Mouse (Mus musculus) 3134 (cell line): ENCODE measurements at regions not wholly inside any gene's neighbourhood (a gene's known extent, or its start where the extent isn't known, plus 50 kb on each side); places are given as distances from the start of the nearest gene placed in this dataset.

ENCODE experiments used
- DNase-seq: peaks from one replicate; pipeline ENCODE4 v3.0.0-alpha.2; 2011; ENCODE audit warnings: low spot score; ENCODE audit not compliant: insufficient read length; ENCODE audit errors: extremely low read depth

- no peak for DNase-seq
Measured at GRCm38 (mm10) chr15:96776476-96777075, 77.0 kb upstream of the Slc38a2 start.

GRCm38 (mm10) chr15:96775129-96775528 lies 75.6 kb upstream of the Slc38a2 start:
- no peak for DNase-seq

- no peak for DNase-seq
Measured at GRCm38 (mm10) chr15:96774664-96775063, 75.1 kb upstream of the Slc38a2 start.

GRCm38 (mm10) chr15:96773656-96774055 lies 74.1 kb upstream of the Slc38a2 start:
- peak; percentile 28 for DNase-seq

GRCm38 (mm10) chr15:96772701-96773100 lies 73.2 kb upstream of the Slc38a2 start:
- DNase-seq, result no peak

GRCm38 (mm10) chr15:96770786-96771185 lies 71.3 kb upstream of the Slc38a2 start:
- DNase-seq, result no peak

GRCm38 (mm10) chr15:96770299-96770698 lies 70.8 kb upstream of the Slc38a2 start:
- DNase-seq, result peak; percentile 18

GRCm38 (mm10) chr15:96769751-96770150 lies 70.2 kb upstream of the Slc38a2 start:
- peak; percentile 8 for DNase-seq

GRCm38 (mm10) chr15:96768301-96768993 lies 68.9 kb upstream of the Slc38a2 start:
- peak; percentile 11 for DNase-seq

GRCm38 (mm10) chr15:96767188-96767587 lies 67.7 kb upstream of the Slc38a2 start:
- no peak for DNase-seq

- DNase-seq, result no peak
Measured at GRCm38 (mm10) chr15:96766238-96766637, 66.7 kb upstream of the Slc38a2 start.

- no peak for DNase-seq
Measured at GRCm38 (mm10) chr15:96763611-96764010, 64.1 kb upstream of the Slc38a2 start.

- no peak for DNase-seq
Measured at GRCm38 (mm10) chr15:96759078-96759995, 59.8 kb upstream of the Slc38a2 start.

- DNase-seq, result no peak
Measured at GRCm38 (mm10) chr15:96757446-96758198, 58.1 kb upstream of the Slc38a2 start.

- no peak for DNase-seq
Measured at GRCm38 (mm10) chr15:96756456-96756855, 56.9 kb upstream of the Slc38a2 start.

- DNase-seq, result no peak
Measured at GRCm38 (mm10) chr15:96755951-96756350, 56.4 kb upstream of the Slc38a2 start.

- DNase-seq, result no peak
Measured at GRCm38 (mm10) chr15:96755322-96755942, 55.9 kb upstream of the Slc38a2 start.

- no peak for DNase-seq
Measured at GRCm38 (mm10) chr15:96754079-96754478, 54.5 kb upstream of the Slc38a2 start.

- DNase-seq, result no peak
Measured at GRCm38 (mm10) chr15:96752719-96753118, 53.2 kb upstream of the Slc38a2 start.

GRCm38 (mm10) chr15:96752062-96752358 lies 52.5 kb upstream of the Slc38a2 start:
- no peak for DNase-seq
